Mouse (Mus musculus) regulatory T cell (primary cell): ENCODE measurements at regions not wholly inside any gene's neighbourhood (a gene's known extent, or its start where the extent isn't known, plus 50 kb on each side); places are given as distances from the start of the nearest gene placed in this dataset.

Source experiments
- in situ Hi-C: fragments of 300-600 bp; cut with MboI, MseI; formaldehyde crosslinking; loops from one replicate; pipeline ENCODE4 v1.15.1; 2025; ENCODE audit warnings: high pct_unique_total_duplicates

DNA sequence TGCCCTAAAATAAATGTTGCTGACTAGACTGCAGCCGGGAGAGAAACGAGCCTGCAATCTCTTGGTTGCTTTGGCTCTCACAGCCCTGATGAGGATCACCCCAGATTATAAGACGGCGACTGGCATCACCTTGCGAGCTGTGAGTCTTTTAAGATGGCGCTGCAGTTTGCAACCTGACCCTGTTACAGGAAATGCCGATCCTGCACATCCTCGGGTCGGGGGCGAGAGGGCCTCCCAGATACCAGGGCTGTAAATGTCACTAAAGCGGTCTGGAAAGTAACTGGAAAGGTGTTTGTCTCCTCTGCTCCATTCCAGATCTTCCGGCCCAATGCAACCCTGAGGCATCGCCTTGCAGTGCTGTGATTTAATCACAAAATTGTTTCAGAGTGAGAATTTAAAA lies 53.4 kb downstream of the Cartpt start:
- in situ Hi-C loops, result loop anchor here (5.0 kb wide), 1 partner anchor 490 kb away; no protein-coding TSS in a partner anchor

DNA sequence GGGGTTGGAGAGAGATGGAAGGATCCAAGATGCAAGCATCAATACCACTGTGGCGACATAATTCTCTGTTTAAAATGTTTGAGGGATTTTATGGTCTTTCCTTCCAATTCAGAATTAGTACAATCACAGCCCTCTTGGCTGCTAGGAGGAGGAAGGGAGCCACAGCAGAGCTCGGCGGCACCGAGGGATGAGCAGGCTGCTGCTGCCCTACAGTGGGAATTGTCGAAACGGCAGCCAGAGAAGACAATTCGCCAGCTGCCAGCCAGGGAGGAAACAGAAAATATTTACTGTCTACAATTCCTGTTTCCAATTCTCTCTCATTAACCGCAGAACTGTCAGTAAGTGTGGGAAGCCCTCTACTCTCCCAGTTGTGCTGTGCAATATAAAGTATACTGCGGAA lies 58.3 kb downstream of the Cartpt start:
- in situ Hi-C loops, result no loop called here

DNA sequence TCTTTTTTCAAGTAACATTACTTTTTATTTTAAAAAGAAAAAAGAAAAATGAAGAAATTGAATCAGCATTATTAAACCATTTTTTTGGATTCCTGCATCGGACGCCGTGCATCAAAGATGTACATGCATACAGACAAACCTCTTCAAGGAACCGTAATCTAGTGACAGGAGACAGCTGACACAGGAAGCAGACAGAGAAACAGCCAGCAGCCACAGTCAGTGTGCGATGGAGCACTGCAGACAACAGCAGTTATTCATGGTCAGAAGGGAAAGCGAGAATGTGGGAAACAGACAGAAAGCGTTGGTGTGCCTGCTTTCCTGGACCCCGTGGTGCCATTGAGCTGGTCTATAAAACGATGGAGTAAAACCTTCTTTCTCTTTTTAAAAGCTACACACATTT lies 61.4 kb downstream of the Cartpt start:
- in situ Hi-C loops, result no loop called here

DNA sequence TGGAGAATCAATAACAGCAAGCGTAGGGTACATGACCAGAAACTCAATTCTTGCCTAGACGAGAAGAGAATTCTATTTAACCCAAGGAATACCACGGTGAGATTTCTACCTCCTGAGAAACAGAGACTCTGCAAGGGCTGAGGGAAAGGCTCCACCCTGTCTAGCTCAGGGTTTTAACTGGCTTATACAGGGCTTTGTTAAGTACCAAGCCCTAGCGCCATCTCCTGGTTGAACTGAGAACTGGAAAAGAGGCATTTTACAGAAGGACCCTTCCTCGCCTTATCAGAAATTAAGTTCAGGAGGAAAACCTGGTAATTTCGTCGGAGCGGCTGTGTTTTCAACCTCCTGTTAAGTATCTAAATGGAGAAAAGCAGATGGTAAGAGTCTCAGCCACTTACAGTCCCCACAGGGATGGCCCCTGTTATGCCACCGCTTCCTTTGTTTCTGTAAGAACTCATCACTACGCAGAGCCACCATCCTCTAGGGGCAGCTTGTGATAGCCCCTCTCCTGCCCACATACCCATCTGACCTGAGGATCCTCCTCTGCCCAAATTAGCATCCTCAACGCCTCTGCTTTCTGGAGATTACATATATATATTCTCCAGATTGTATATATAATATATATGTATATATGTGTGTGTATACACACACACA lies 63.0 kb downstream of the Cartpt start:
- in situ Hi-C loops, result no loop called here

DNA sequence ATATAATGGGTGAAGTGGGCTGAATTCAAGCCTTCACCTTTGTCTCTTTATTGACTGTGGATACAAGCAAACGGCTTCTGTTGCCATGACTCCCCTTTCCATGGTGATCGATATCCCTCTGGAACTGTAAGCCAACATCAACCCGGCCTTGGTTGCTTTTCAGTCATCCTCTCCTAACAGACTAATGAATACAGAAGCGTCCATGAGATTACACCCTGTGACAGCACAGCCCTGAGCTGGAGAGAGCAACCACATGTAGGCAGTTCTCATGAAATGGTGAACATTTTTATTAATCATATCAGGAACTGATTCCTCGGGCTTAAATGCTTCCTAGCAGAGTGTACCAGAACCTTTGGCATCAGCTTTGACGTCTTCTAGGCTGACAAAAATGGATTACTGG lies 63.7 kb downstream of the Cartpt start:
- in situ Hi-C loops, result no loop called here

DNA sequence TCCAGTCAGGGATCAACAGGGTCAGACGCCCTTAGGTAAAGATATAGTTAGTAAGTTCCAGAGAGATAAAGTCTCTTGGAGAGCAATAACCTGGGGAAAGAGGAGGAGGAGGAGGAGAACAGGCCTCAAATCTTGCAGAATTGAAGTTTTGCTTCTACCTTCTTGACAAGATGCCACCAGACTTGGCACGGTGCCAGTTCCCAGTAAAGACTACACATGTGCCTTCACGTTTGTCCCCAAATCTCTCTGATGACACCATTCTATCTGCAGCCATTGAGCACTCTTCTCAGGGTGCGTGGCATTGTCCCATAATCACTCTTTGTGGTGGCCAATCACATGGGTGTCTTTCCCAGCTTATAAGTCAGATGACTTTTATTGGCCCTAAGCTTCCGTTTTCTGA lies 64.3 kb downstream of the Cartpt start:
- in situ Hi-C loops, result no loop called here

DNA sequence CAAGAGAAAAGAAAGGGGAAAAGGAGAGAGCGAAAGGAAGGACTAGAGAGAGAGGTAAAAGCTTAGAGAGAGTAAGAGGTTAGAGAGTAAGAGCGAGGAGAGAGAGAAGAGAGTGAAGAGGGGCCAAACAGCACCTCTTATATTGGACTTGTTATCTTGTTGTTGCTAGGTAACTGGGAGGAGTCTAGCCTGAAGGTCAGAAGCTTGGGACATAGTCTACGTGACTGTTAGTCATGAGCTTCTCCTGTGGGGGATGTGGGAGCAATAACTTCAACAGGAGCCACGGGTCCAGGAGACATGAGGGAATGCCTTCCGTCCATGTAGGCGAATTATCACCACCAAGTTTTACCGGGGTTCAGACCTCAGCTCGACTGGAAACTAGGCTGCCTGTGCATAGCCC lies 65.4 kb downstream of the Cartpt start:
- in situ Hi-C loops, result no loop called here

DNA sequence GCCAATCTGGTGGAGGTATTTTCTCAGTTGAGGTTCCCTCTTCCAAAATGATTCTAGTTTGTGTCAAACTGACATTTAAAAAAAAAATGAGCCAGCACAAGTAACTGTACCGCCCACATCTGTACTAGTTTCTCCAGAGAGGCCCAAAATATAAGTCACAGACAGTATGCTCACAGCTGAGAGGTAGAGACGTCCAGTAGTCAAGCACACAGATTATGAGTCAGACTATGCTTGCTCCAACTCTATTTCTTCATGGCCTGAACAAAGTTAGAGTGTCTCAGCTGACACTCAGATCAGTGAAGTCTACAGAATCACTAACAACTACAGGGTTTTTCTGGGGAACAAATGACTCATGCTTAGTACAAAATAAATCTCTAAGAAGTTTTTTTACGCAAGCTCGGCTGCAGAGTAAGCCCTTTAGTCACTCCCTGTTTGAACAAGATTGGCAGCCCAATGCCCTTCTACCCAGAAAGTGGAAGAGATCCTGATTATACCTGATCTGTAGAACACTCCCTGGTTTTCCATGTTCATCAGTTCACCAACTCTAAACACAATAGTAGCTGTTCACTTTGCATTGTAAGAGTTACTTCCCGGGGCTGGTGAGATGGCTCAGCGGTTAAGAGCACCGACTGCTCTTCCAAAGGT lies 70.7 kb downstream of the Cartpt start:
- in situ Hi-C loops, result no loop called here

DNA sequence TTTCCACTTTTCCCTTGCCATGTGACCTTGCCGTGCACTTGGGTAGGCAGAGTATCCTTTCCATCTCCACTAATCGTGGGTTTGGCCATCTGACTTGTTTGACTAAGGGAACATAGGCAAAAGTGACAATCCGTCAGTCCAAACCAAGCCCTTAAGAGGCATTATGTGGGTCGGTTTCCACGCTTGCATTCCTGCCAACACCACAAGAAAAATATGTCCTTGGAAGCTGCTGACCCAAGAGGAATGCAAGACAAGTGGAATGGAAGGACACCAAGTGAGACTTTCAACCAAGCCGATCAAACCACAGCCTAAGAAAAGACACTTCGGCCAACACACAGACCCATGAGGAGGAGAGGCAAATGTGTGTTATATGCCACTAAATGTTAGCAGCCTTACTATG lies 73.3 kb downstream of the Cartpt start:
- in situ Hi-C loops, result no loop called here

DNA sequence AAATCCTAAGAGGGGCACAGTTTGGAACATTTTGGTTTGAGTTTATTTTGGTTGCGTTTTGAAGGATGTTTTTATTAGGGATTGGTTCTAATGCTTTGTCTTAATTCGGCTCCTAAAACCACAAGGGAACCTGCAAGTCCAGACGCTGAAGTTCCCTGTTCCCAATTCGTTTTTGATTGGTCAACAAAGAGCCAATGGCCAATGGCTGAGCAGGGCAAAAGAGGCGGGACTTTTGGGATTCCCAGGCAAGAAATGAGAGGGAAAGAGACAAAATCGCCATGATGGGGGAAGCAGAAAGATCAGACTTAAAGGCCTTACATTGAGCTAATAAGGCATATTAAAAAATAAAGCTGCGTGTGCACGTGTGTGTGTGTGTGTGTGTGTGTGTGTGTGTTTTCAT lies 76.3 kb downstream of the Cartpt start:
- in situ Hi-C loops, result no loop called here

DNA sequence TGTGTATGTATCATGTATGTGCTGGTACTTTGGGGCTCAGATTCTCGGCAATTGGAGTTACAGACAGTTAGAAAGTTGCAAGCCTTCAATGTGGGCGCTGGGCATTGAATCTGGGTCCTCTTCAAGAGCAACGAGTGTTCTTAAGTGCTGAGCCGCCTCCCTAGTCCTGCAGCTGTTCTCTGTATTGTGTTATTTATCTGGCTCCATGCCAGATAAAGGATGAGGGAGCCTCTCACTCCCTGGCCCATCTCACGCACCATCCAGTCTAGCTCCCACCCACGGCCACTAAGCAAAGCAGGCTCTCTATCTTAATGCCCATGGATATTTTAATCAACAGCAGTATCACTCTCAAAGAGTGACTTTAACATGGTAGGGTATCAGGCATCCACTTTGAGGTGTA lies 84.2 kb downstream of the Cartpt start:
- in situ Hi-C loops, result no loop called here

DNA sequence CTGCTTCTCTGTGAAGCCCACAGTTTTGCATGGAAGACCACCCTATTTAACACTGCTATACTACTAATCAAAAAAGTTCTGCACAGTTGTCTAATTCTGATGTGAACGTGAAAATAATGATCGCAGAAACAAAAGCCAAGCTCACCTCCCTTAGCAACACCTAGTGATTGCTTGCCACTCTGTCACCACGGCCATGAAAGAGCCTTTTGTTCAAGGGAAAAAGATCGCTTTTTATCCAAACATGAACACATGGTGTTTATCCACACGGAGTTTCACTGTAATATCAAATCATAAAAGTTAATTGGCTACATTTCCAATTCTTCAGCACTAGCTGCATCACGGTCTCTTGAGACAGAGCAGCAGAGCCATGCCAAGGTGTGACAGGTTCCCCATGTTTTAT lies 85.1 kb downstream of the Cartpt start:
- in situ Hi-C loops, result no loop called here

DNA sequence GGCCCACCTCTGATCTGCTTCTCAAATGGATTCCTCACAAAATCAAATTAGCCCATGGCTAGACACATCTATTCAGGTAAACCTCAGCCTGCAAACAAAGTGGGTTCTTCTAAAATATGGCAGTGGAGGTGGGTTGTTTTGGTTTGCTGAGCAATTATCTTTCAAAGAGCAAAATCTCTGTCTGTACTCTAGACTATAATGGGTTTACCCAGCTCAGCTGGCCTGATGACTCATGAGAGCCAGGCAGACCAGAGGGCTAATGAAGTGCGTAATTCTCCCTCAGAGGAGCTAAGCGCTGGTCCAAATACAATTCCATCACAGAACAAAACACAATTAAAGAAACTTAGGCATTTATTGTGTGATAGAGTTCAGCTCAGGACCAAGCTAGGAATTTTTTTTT lies 86.1 kb downstream of the Cartpt start:
- in situ Hi-C loops, result no loop called here

DNA sequence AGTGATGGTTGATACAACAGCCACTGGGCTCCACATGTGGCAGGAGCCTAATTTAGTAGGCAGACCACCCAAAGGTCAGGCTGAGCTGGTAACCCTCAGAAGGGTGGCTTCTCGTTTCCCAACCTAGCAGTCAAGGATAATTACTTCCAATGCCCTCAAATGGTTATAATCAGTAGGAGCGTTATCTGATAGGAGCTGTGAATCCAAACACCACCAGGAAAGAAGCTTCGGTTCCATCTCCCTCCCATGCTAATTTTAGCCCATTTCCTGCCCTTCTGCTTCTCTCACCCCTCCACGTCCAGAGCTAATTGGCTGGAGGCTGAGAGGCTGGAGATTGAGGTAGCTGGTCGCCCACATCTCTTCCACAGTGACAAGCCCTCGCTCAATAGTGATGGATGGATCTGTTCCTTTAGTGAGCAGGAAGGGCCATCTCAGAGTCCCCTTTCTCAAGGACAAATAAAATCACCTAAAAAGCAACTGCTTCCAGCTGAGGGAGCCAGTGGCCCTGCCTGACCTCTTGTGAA lies 86.8 kb downstream of the Cartpt start:
- in situ Hi-C loops, result no loop called here

DNA sequence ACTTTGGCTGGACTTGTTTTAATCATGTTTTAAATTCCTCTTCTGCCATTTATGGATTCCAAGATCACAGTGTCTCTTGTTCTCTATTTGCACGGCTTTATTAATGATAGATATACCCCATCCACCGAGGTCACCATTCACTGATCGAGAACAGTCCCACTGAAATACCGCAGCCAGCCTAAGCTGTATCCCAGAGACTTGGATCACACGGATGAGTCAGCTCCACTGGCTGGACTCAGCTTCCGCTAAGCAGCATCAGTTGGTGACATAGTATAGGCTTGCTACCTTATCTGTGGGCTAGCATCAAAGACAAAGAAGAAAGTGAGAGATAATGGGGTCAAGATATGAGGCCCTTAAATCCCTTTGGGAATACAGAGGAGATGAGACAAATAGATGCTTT lies 106.4 kb downstream of the Cartpt start:
- in situ Hi-C loops, result no loop called here

DNA sequence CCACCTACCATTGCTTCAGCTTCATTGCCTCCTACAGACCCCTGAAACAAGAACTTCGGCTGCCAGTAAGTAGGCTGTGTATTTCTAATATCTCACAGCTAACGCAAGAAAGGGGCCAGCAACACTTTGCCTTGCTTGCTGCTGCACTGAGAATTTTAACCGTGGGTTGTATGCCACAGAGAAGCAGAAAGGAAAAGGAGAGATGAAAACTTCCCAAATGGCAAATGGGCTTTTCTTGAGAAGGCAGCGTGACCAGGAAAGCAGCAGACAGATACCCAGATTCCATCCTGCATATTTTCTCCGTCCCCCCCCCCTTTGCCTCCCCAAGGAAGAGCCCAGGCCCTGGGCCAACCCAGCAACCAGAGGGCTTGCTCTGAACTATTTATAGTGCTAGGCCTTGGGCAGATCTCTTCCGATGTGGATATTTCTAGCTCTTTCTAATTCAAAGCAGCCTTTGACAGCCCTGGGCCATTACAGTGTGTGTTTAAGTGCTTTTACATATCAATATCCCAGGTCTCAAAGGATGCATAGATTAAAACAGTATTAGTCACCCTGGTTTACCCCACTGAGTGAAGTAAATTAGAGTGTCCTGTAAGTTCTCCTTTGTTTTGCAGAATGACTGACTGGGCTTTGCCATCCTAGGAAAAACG lies 107.0 kb downstream of the Cartpt start:
- in situ Hi-C loops, result no loop called here

DNA sequence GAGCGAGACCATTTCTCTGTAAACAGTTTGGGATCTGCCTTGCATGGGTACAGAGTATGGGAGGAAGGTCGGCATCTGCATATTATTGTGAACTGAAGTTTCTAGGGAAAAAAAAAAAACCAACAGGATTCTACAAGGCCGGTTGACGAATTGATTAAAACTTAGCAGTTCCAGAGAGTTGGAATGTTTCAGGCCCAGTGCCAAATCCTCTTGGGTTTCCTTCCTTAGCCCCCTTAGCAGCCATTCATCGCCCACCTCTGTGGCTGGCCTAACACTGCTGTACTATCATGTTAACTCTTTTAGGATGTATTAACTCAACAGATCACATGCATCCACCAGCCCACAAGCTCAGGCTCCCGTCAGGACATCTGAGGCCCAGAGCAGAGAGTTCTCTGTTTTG lies 107.9 kb downstream of the Cartpt start:
- in situ Hi-C loops, result no loop called here

DNA sequence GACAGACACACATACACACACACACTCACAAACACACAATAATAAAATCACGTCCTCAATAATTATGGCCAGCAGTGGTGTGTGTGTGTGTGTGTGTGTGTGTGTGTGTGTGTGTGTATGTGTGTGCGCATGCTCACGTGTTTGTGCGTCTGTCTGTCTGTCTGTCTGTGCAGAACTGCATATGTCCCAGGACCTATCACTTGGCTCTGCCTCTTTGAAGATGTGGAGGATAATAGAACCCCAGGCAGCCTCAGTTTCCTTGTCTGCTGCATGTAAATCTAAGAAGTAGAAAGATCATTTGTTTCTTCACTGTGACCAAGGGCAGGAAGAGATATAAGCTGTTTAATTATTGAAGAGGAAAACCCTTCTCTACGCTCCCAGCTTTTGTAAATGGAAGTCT lies 109.9 kb downstream of the Cartpt start:
- in situ Hi-C loops, result no loop called here

DNA sequence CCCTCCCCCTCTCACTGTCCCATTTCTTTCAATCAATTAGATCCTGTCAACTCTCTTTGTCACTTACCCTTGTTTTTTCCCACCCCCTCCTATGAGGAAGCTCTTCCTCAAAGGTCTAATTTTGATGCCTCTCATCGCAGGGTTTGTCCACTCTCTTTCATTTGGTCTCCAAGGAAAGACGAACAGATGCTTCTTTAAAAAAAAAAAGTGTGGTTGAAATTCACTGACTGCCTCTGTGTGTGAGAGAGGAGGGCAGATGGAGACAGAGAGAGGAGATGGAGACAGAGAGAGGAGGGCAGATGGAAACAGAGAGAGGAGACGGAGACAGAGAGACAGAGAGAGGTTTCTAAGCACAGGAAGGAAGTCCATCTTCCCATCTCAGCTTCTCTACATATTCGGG lies 113.1 kb downstream of the Cartpt start:
- in situ Hi-C loops, result no loop called here

DNA sequence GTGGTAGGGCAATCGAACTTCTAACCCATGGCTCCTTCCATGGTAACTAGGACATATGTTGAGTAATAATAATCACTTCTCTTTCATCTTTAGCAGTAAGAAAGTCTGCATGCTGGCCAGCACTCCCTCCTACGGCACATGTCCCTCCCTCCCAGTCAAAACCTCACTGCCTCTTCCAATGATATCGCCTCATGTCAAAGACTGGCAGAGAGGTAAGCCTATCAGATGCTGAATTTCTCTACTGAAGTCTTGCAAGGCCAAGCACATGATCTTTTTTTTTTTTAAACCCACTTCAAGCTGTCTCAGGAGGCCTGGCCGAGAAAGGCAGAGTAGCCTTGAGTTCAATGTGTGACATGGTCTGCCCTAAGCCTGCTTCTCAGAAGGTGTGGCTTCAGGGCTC lies 115.5 kb downstream of the Cartpt start:
- in situ Hi-C loops, result no loop called here

DNA sequence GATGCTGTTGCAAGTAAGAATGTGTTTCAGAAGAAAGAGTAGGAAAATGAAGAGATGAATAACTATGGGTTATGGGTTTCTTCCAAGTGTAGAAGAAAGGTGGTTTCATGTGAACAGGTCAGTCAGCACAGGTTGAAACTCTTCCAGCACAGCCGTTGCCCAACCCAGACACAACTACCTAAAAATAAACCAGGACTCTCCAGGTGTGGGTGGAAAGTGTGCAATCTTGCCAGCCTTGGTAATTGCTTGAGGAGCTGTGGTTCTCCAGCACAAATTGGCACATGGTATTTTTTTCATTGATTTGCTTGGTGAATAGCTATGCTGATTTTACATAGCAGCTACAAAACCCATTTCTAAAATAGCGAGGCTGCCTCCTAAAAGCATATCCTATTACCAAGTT lies 116.6 kb downstream of the Cartpt start:
- in situ Hi-C loops, result no loop called here

DNA sequence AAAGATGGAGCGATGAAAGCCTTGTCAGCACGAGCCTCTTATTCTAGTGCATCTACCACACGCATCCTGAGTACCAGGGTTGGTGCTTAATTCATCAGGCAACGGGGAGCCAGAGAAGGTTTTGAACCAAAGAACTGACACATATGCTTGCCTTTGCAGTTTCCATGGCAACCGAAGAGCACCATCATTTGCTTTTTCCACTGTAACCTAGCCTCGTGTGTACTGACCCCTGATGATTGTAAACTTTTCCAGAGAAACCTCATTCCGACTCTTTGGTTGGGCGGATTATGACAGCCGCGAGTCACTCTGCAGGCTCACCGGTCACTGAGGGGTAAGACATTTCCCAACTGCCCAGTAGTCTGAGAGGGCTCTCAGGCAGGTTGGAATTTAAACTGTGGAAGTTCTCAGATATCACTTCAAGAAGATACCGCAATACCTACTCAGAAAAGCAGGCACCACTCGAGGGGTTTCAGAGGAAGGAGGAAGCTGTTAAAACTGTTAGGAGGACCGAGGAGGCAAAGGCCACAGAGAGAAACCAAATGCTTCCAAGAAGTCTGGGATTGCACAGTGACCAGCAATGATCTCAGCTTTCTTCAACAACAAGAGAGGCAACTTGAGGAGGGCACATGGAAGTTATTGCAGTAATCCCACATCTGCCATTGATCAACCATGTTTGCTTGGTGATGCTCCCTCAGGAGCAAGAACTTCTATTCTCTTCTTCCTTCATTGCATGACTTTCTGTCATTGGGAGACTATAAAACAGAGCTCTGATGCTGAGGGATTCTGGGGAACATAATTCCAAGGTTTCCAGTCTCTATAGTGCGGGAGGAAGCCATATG lies 117.8 kb downstream of the Cartpt start:
- in situ Hi-C loops, result no loop called here
